Mouse (Mus musculus): ENCODE measurements around the gene Meox1.

DNA sequence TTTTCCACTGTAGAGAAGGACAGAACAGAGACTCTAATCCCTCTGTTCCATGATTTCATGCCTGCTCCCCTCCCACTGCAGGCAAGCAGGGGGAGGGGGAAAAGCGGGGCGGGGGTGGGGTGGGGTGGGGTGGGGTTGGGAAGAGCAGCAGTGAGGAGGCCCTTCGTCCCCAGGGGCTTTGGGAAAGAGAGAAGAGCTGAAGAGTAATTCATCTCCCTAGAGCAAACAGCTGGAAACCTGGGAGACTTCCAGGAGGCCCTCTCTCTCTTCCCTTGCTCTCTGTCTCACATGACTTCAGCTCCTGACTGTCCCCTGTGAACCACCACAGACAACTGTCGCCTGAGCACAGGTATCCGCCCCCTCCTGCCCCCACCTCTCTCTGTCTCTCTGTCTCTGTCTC is 35.4 kb downstream of the Meox1 start:
- no peak for TF ChIP-seq GATA1 (IDR thresholded peaks at IDR 0.05; ENCODE audit: low read length)
- TF ChIP-seq TAL1 (IDR thresholded peaks at IDR 0.05; ENCODE audit: low read length): no peak

Measured in erythroblast, embryonic 14.5 days (primary cell).